Mouse (Mus musculus): ENCODE measurements around the gene Pmpca.

Gene Pmpca

GRCm38 (mm10) chr2:26429851-26430250 lies 40.7 kb downstream of the Pmpca start:
- no peak for DNase-seq (ENCODE audit: low read depth)

GRCm38 (mm10) chr2:26434791-26435572 lies 45.8 kb downstream of the Pmpca start:
- no peak for DNase-seq (ENCODE audit: low read depth)

- DNase-seq (ENCODE audit: low read depth), result no peak
Measured at GRCm38 (mm10) chr2:26437221-26437620, 48.1 kb downstream of the Pmpca start.

- DNase-seq (ENCODE audit: low read depth), result no peak
Measured at GRCm38 (mm10) chr2:26438373-26438772, 49.2 kb downstream of the Pmpca start.

GRCm38 (mm10) chr2:26439671-26440070 lies 50.5 kb downstream of the Pmpca start:
- DNase-seq (ENCODE audit: low read depth), result no peak

GRCm38 (mm10) chr2:26441261-26441660 lies 52.1 kb downstream of the Pmpca start:
- no peak for DNase-seq (ENCODE audit: low read depth)

- DNase-seq (ENCODE audit: low read depth), result no peak
Measured at GRCm38 (mm10) chr2:26441688-26442087, 52.5 kb downstream of the Pmpca start.

- DNase-seq (ENCODE audit: low read depth), result no peak
Measured at GRCm38 (mm10) chr2:26442843-26443242, 53.7 kb downstream of the Pmpca start.

GRCm38 (mm10) chr2:26443876-26444275 lies 54.7 kb downstream of the Pmpca start:
- no peak for DNase-seq (ENCODE audit: low read depth)

GRCm38 (mm10) chr2:26444368-26444767 lies 55.2 kb downstream of the Pmpca start:
- no peak for DNase-seq (ENCODE audit: low read depth)

- DNase-seq (ENCODE audit: low read depth), result peak; percentile 99
Measured at GRCm38 (mm10) chr2:26444946-26445665, 56.0 kb downstream of the Pmpca start, which contains the start of gene Sec16a. Gene Sec16a (minus strand): TSS chr2:26445216.

- DNase-seq (ENCODE audit: low read depth), result peak; percentile 92
Measured at GRCm38 (mm10) chr2:26445666-26446445, 56.7 kb downstream of the Pmpca start.

- DNase-seq (ENCODE audit: low read depth), result no peak
Measured at GRCm38 (mm10) chr2:26446671-26447070, 57.5 kb downstream of the Pmpca start.

Data from fibroblast of lung, adult 2 months (primary cell).